Comparison of ENCODE assay signal across 8 mouse cellular contexts in genomic region chr2:166459955-166460354, GRCm38 (mm10).
A peak's percentile ranks its signal among the peaks of the same experiment; 100 is the strongest.
DNase-seq lines count a peak whose midpoint lies in the region; ATAC-seq and TF ChIP-seq lines count a peak whose summit lies in the region.
"Had no signal": no experiment of that assay in that cellular context is flagged by ENCODE, and none has a peak within 500 bp of the region (broad histone marks: within the 10 kb centered on the region; RNA-seq: fewer than 3 reads in every experiment).

No protein-coding gene starts in this region.

- ATAC-seq in midbrain, embryonic 13.5 days = no peak
- no peak for ATAC-seq in midbrain, postnatal 0 days (ENCODE audit: low FRiP score)
- ATAC-seq in intestine, embryonic 15.5 days = peak; percentile 48; the same call in 1 of the 2 replicates

- H3K27me3 ChIP-seq in midbrain, embryonic 13.5 days = no peaks in the 10 kb centered on the region
- H3K27me3 ChIP-seq in midbrain, postnatal 0 days (ENCODE audit: insufficient read depth, low read length) = no peaks in the 10 kb centered on the region
- no peaks in the 10 kb centered on the region for H3K27me3 ChIP-seq in intestine, embryonic 15.5 days (replicated peaks)
- no peaks in the 10 kb centered on the region for H3K27me3 ChIP-seq in thymus, adult 2 months (ENCODE audit: control insufficient read depth, insufficient read depth, low read length)

- H3K9ac ChIP-seq in midbrain, embryonic 13.5 days (replicated peaks) = no peak overlapping the region
- H3K9ac ChIP-seq in midbrain, postnatal 0 days (replicated peaks; ENCODE audit: low read length, poor library complexity, severe bottlenecking) = no peak overlapping the region
- H3K9ac ChIP-seq in intestine, embryonic 15.5 days = no peak overlapping the region

- TF ChIP-seq CTCF in midbrain, postnatal 0 days (IDR thresholded peaks at IDR 0.05) = no peak
- TF ChIP-seq CTCF in thymus, adult 2 months (IDR thresholded peaks at IDR 0.05; ENCODE audit: borderline replicate concordance, control insufficient read depth, extremely low read depth, insufficient read depth, low read length, poor library complexity) = no peak

- H3K4me2 ChIP-seq in midbrain, embryonic 13.5 days (replicated peaks) = no peak overlapping the region
- no peak overlapping the region for H3K4me2 ChIP-seq in midbrain, postnatal 0 days (ENCODE audit: low read depth, low read length, poor library complexity, severe bottlenecking)
- H3K4me2 ChIP-seq in intestine, embryonic 15.5 days (replicated peaks) = 0 out of 2 replicates have a peak overlapping the region, but pooled peaks have one; percentile 1

- H3K4me1 ChIP-seq in midbrain, embryonic 13.5 days (replicated peaks) = peaks cover 5% of the 10 kb centered on the region; the same call in 1 of the 2 replicates
- no peaks in the 10 kb centered on the region for H3K4me1 ChIP-seq in midbrain, postnatal 0 days (ENCODE audit: insufficient read depth, low read length)
- H3K4me1 ChIP-seq in intestine, embryonic 15.5 days (replicated peaks) = peaks cover 7% of the 10 kb centered on the region; the same call in 1 of the 2 replicates
- H3K4me1 ChIP-seq in thymus, adult 2 months (replicated peaks; ENCODE audit: control insufficient read depth, insufficient read depth, low read length) = no peaks in the 10 kb centered on the region

- no peaks in the 10 kb centered on the region for H3K36me3 ChIP-seq in midbrain, embryonic 13.5 days
- H3K36me3 ChIP-seq in midbrain, postnatal 0 days (ENCODE audit: insufficient read depth, low read length) = no peaks in the 10 kb centered on the region
- no peaks in the 10 kb centered on the region for H3K36me3 ChIP-seq in intestine, embryonic 15.5 days
- H3K36me3 ChIP-seq in thymus, adult 2 months (ENCODE audit: control insufficient read depth, insufficient read depth, low read length) = no peaks in the 10 kb centered on the region

- H3K9me3 ChIP-seq in midbrain, embryonic 13.5 days = no peaks in the 10 kb centered on the region
- H3K9me3 ChIP-seq in midbrain, postnatal 0 days (ENCODE audit: low read length) = no peaks in the 10 kb centered on the region
- H3K9me3 ChIP-seq in intestine, embryonic 15.5 days = no peaks in the 10 kb centered on the region

- intact Hi-C loops in gastrocnemius, postnatal 14 days (cut with DNase I; ENCODE audit: low total_unique reads) = no loop called here

- WGBS in midbrain, embryonic 13.5 days = 70% methylated on average over 9 of the region's 9 CpGs
- WGBS in midbrain, postnatal 0 days = 62% methylated on average over 9 of the region's 9 CpGs
- 34% methylated on average over 9 of the region's 9 CpGs for WGBS in intestine, embryonic 15.5 days
- 42% methylated on average over 9 of the region's 9 CpGs for WGBS in thymus, adult 2 months

- TF ChIP-seq POLR2A in thymus, adult 2 months (IDR thresholded peaks at IDR 0.05; ENCODE audit: control insufficient read depth, extremely low read depth, insufficient read depth, low read length, poor library complexity) = no peak

- no peak overlapping the region for H3K4me3 ChIP-seq in midbrain, embryonic 13.5 days (replicated peaks)
- no peak overlapping the region for H3K4me3 ChIP-seq in midbrain, postnatal 0 days (ENCODE audit: low read depth, low read length)
- no peak overlapping the region for H3K4me3 ChIP-seq in intestine, embryonic 15.5 days (replicated peaks)
- H3K4me3 ChIP-seq in thymus, adult 2 months (ENCODE audit: control insufficient read depth, insufficient read depth, low read length) = no peak overlapping the region

- H3K27ac ChIP-seq in midbrain, embryonic 13.5 days = peak overlapping the region; percentile 10; the same call in 1 of the 2 replicates
- H3K27ac ChIP-seq in midbrain, postnatal 0 days (ENCODE audit: low read depth, low read length) = no peak overlapping the region
- H3K27ac ChIP-seq in intestine, embryonic 15.5 days = peak overlapping the region; percentile 56; the same call in 1 of the 2 replicates
- no peak overlapping the region for H3K27ac ChIP-seq in thymus, adult 2 months (ENCODE audit: control insufficient read depth, insufficient read depth, low read length)

- DNase-seq in midbrain, postnatal 0 days (ENCODE audit: low spot score) = no peak
- peak; percentile 68 for DNase-seq in gastrocnemius, postnatal 14 days
- DNase-seq in spleen, postnatal 14 days (ENCODE audit: low spot score in 2 of 2) = no peak
- DNase-seq in thymus, adult 2 months = no peak
- no peak for DNase-seq in right cerebral cortex, postnatal 36 days (ENCODE audit: low spot score in 2 of 2)
- DNase-seq: cerebellum, postnatal 36 days had no signal

Comparison
In these comparisons a context has a peak if more than half of its experiments do, and no peak if none do; other contexts are left out.
1. H3K27ac ChIP-seq: peak in midbrain, embryonic 13.5 days (single experiment) and intestine, embryonic 15.5 days (single experiment); none in midbrain, postnatal 0 days (single experiment) and thymus, adult 2 months (single experiment).